Mouse (Mus musculus): ENCODE data around the gene Cxcl16. TPM values are rescaled to one million over a fixed set of nuclear protein-coding genes. Genes with fewer than 3 reads are reported as not detected.

Cxcl16 gene
- polyA plus RNA-seq, 1 experiment from 2014 or later = 9.0 TPM

Small RNAs within 50 kb of the gene (microRNA-seq; reads per million reads assigned to microRNA genes)
- gene Mir7115 = not detected

Other genes with a start within 250 kb of the Cxcl16 start
- gene Slc16a11, start 247.2 kb downstream of the Cxcl16 start, polyA plus RNA-seq (2015; fragmentation: Nextera tagmentation; extraction: Ambion mirVana) = 1.5 and 1.9 TPM in 2 replicates
- gene Slc16a13, start 238.9 kb downstream of the Cxcl16 start, polyA plus RNA-seq (2015; fragmentation: Nextera tagmentation; extraction: Ambion mirVana) = 9.4 and 10.5 TPM in 2 replicates
- 12.1 and 13.9 TPM in 2 replicates for gene Bcl6b, start 230.2 kb downstream of the Cxcl16 start, polyA plus RNA-seq (2015; fragmentation: Nextera tagmentation; extraction: Ambion mirVana)
- gene 0610010K14Rik, start 222.1 kb downstream of the Cxcl16 start, polyA plus RNA-seq (2015; fragmentation: Nextera tagmentation; extraction: Ambion mirVana) = 119 and 132 TPM in 2 replicates
- gene Gm21988, start 220.2 kb downstream of the Cxcl16 start, polyA plus RNA-seq (2015; fragmentation: Nextera tagmentation; extraction: Ambion mirVana) = 9.6 and 10.2 TPM in 2 replicates
- gene Rnasek, start 220.1 kb downstream of the Cxcl16 start, polyA plus RNA-seq (2015; fragmentation: Nextera tagmentation; extraction: Ambion mirVana) = 207 and 226 TPM in 2 replicates
- 17.8 and 21.0 TPM in 2 replicates for gene Alox12, start 204.6 kb downstream of the Cxcl16 start, polyA plus RNA-seq (2015; fragmentation: Nextera tagmentation; extraction: Ambion mirVana)
- not detected in 2 replicates for gene Alox12e, start 137.4 kb downstream of the Cxcl16 start, polyA plus RNA-seq (2015; fragmentation: Nextera tagmentation; extraction: Ambion mirVana)
- gene Alox15, start 108.0 kb downstream of the Cxcl16 start, polyA plus RNA-seq (2015; fragmentation: Nextera tagmentation; extraction: Ambion mirVana) = 12.7 and 19.7 TPM in 2 replicates
- gene Pelp1, start 50.0 kb downstream of the Cxcl16 start, polyA plus RNA-seq (2015; fragmentation: Nextera tagmentation; extraction: Ambion mirVana) = 32.0 and 32.2 TPM in 2 replicates
- gene Arrb2, start 27.3 kb downstream of the Cxcl16 start, polyA plus RNA-seq (2015; fragmentation: Nextera tagmentation; extraction: Ambion mirVana) = 14.7 and 14.8 TPM in 2 replicates
- 37.4 and 37.9 TPM in 2 replicates for gene Med11, start 8.1 kb downstream of the Cxcl16 start, polyA plus RNA-seq (2015; fragmentation: Nextera tagmentation; extraction: Ambion mirVana)
- 0.45 and 0.97 TPM in 2 replicates for gene Zmynd15, start 551 bp downstream of the Cxcl16 start, polyA plus RNA-seq (2015; fragmentation: Nextera tagmentation; extraction: Ambion mirVana)
- 58.3 and 60.0 TPM in 2 replicates for gene Tm4sf5, start 45.3 kb upstream of the Cxcl16 start, polyA plus RNA-seq (2015; fragmentation: Nextera tagmentation; extraction: Ambion mirVana)
- gene Vmo1, start 54.6 kb upstream of the Cxcl16 start, polyA plus RNA-seq (2015; fragmentation: Nextera tagmentation; extraction: Ambion mirVana) = 0.36 and 0.92 TPM in 2 replicates
- 1.9 and 2.0 TPM in 2 replicates for gene Gltpd2, start 59.2 kb upstream of the Cxcl16 start, polyA plus RNA-seq (2015; fragmentation: Nextera tagmentation; extraction: Ambion mirVana)
- 614 and 657 TPM in 2 replicates for gene Psmb6, start 65.4 kb upstream of the Cxcl16 start, polyA plus RNA-seq (2015; fragmentation: Nextera tagmentation; extraction: Ambion mirVana)
- not detected in 2 replicates for gene Gm40193, start 73.0 kb upstream of the Cxcl16 start, polyA plus RNA-seq (2015; fragmentation: Nextera tagmentation; extraction: Ambion mirVana)
- gene Pld2, start 80.1 kb upstream of the Cxcl16 start, polyA plus RNA-seq (2015; fragmentation: Nextera tagmentation; extraction: Ambion mirVana) = 17.8 and 21.5 TPM in 2 replicates
- 12.5 and 13.0 TPM in 2 replicates for gene Mink1, start 102.9 kb upstream of the Cxcl16 start, polyA plus RNA-seq (2015; fragmentation: Nextera tagmentation; extraction: Ambion mirVana)
- gene 4930544D05Rik, start 155.9 kb upstream of the Cxcl16 start, polyA plus RNA-seq (2015; fragmentation: Nextera tagmentation; extraction: Ambion mirVana) = not detected in 2 replicates
- gene Chrne, start 159.2 kb upstream of the Cxcl16 start, polyA plus RNA-seq (2015; fragmentation: Nextera tagmentation; extraction: Ambion mirVana) = 0.37 TPM in 1 of 2 replicates, not detected in the other
- 0.16 and 0.19 TPM in 2 replicates for gene Gp1ba, start 179.1 kb upstream of the Cxcl16 start, polyA plus RNA-seq (2015; fragmentation: Nextera tagmentation; extraction: Ambion mirVana)
- 104 and 111 TPM in 2 replicates for gene Rnf167, start 187.3 kb upstream of the Cxcl16 start, polyA plus RNA-seq (2015; fragmentation: Nextera tagmentation; extraction: Ambion mirVana)
- 163 and 169 TPM in 2 replicates for gene Slc25a11, start 187.5 kb upstream of the Cxcl16 start, polyA plus RNA-seq (2015; fragmentation: Nextera tagmentation; extraction: Ambion mirVana)
- 1,820 and 1,821 TPM in 2 replicates for gene Pfn1, start 194.7 kb upstream of the Cxcl16 start, polyA plus RNA-seq (2015; fragmentation: Nextera tagmentation; extraction: Ambion mirVana)
- 19.3 and 126 TPM in 2 replicates for gene Eno3, start 197.2 kb upstream of the Cxcl16 start, polyA plus RNA-seq (2015; fragmentation: Nextera tagmentation; extraction: Ambion mirVana)
- 148 and 149 TPM in 2 replicates for gene Spag7, start 209.4 kb upstream of the Cxcl16 start, polyA plus RNA-seq (2015; fragmentation: Nextera tagmentation; extraction: Ambion mirVana)
- gene Camta2, start 228.1 kb upstream of the Cxcl16 start, polyA plus RNA-seq (2015; fragmentation: Nextera tagmentation; extraction: Ambion mirVana) = 14.2 and 15.8 TPM in 2 replicates
- gene Inca1, start 240.2 kb upstream of the Cxcl16 start, polyA plus RNA-seq (2015; fragmentation: Nextera tagmentation; extraction: Ambion mirVana) = 1.3 and 1.5 TPM in 2 replicates
- 2.6 and 3.0 TPM in 2 replicates for gene Kif1c, start 240.6 kb upstream of the Cxcl16 start, polyA plus RNA-seq (2015; fragmentation: Nextera tagmentation; extraction: Ambion mirVana)